Mouse (Mus musculus): ENCODE measurements around the gene Os9.
A peak's percentile ranks its signal among the peaks of the same experiment; 100 is the strongest.

Gene Os9

DNA sequence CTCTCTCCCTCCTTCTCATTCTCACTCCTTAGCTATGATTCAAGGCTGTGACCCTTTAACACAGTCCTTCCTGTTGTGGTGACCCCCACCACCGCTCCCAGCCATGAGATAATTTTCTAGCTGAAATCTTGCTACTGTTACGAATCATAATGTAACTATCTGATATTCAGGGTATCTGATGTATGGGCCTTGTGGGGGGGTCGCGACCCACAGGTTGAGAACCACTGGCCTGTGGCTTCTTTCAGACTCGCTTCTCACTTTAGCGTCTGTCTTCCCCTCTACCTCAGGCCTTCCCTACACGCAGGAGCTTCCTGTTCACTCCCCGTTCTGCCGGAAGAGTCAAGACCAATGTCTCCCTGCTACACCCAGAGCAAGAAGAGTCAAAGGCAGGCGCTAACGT, 2.5 kb downstream of the Os9 start:
- DNase-seq (ENCODE audit: low read depth, low spot score): no peak

DNA sequence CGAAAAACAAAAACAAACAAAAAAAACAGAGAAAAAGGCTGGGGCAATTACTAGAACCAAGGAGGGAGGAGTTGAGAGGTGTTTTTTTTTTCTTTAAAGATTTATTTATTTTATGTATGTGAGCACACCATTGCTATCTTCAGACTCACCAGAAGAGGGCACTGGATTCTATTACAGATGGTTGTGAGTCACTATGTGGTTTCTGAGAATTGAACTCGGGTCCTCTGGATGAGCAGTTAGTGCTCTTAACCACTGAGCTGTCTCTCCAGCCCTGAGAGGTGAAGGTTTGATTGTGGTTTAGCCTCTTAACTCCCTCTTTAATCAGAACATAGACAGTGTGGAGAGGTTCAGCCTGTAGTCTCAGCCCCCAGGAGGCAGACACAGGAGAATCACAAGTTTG, 5.9 kb downstream of the Os9 start:
- DNase-seq (ENCODE audit: low read depth, low spot score): peak; percentile 75

- DNase-seq (ENCODE audit: low read depth, low spot score): no peak
These were observed 6.5 kb downstream of the Os9 start for GRCm38 (mm10) chr10:127114408-127114807.

DNA sequence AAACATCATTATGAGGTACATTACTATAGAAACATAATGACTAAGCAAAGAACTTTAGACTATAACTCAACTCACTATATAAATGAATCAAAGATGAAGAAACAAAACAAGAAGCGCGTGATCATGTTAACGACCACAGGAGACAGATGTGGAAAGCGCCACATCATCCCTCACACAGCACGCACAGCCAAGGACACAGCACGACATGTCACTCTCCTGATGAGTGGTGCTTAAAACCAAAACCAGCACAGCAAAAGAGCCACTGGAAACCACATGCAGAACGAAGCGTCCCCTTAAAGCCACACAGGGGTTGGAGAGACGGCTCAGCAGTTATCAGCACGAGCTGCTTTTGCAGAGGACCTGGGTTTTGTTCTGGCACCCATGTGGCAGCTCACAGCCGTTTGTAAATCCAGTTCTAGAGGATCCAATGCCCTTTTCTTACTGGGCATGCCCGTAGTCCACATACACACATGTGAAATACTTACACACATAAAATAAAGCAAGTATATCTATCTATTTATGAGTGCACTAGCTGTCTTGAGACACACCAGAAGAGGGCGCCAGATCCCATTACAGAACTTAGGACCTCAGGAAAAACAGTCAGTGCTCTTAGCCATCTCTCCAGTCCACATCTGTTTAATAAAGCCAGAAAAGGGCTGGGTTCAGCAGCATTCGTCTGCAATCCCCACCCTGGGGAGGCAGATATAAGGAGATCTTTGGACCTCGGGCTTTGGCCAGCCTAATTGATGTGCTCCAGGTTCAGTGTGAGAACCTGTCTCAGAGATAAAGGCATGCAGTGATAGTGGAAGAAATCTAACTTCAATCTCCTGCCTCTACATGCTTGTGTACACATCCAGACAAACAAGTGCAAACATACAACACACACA, 9.7 kb downstream of the Os9 start:
- DNase-seq (ENCODE audit: low read depth, low spot score): peak; percentile 27

- no peak for DNase-seq (ENCODE audit: low read depth, low spot score)
These were observed 12.7 kb downstream of the Os9 start for GRCm38 (mm10) chr10:127108262-127108583.

DNA sequence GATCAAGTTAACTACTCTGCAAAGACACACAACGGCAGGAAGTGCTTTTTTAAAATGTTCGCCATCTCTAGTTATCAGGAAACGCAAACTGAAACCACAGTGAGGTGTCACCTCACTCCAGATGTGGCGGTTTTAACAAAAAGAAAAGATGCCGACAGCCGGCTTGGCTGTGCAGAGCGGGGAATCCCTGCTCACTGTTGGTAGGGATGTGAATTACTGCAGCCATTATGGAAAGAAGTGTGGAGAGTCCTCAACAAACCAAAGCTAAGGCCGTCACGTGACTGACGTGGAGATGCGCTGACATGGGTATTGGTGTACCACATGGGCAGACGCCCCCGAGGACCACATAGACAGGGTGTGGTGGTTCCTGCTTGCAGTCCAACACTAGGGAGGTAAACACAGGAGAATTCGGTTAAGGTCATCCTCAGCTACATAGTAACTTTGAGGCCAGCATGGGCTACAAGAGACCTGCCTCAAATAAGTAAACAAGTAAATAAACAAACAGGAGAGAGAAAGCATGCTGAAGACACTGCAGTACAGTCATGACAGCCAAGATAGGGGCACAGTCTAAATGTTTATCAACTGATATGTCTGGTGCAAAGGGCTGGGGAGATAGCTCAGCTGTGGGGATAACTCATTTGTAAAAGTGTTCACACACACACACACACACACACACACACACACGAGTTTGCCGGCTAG, 13.2 kb downstream of the Os9 start:
- DNase-seq (ENCODE audit: low read depth, low spot score): no peak

GRCm38 (mm10) chr10:127103631-127104030, 17.3 kb downstream of the Os9 start:
- DNase-seq (ENCODE audit: low read depth, low spot score): no peak

- DNase-seq (ENCODE audit: low read depth, low spot score): no peak
These were observed 19.8 kb downstream of the Os9 start for GRCm38 (mm10) chr10:127101151-127101550.

- no peak for DNase-seq (ENCODE audit: low read depth, low spot score)
These were observed 20.5 kb downstream of the Os9 start for GRCm38 (mm10) chr10:127100414-127100813.

DNA sequence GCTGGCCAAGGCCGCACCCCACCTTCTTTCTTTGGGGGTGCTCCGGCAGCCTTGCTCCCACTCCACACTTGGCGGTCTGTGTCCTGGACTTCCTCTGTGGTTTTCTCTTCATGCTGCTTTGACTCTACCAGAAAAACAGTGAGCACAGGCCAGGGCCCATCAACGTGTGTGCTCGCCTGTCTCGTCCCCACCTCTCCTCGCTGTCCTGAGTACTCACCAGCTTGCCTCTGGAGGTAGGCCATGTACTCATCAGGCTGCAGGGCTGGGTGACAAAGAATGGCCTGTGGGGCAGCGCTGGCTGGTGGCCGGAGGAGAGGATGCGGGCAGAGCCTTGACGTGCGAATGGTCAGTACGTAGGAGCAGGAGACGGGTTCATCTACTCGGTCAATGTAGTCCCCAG, 21.1 kb downstream of the Os9 start:
- no peak for DNase-seq (ENCODE audit: low read depth, low spot score)

DNA sequence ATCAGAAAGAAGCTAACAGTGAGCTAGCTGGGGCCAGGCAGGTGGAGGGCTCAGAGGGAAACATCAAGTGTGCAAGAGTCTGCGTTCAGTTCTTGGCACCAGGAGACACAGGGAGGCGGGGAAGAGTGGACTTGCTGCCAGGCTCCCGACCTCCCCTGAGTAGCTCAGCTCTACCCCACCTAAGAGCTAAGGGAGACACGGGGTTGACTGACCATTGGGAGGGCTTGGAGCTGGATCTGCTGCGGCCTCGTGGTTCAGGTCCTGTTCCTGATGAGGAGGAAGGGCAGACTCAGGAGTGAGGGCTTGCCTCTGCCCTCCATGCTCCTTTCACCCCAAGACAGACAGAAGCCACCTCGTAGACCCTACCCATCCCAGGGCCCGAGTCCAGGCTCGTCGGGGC, 21.7 kb downstream of the Os9 start:
- no peak for DNase-seq (ENCODE audit: low read depth, low spot score)

DNA sequence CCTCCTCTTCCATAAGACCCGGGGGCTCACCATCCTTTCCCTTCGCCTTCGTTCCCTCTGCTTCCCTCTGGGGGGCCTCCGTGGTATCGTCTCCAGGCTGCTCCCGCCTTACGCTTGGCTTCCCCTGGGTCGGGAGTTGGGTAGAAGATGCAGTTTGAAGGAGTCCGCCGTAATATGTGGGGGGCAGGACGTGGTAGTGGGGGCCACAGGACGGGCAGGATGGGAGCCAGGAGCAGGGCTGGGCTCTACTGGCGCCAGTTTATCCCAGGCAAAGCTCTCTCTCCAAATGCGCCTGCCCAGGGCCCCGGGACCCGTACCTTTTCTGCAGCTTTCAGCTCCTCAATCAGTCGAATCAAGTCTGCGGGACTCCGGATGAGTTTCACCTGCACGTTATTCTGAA, 22.4 kb downstream of the Os9 start:
- DNase-seq (ENCODE audit: low read depth, low spot score): no peak

DNA sequence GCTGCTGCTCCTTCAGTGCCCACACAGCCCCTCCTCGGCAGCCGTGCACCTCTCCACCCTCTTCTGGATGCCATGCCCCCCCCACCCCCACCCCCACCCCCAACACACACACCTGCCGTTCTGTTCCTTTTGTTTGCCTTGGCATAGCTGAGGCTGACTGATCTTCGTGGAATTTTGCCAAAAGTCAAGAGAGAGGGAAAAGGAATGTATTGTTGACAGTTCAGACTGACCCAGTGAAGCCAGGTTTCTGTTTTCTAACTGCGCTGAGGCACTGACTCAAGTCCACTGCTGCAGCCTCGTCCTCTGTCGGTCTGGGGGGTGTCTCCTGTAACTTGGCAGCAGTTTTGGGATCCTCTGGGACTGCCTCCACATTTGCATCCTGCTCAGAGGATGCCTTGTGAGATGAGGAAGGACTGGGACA, 26.5 kb downstream of the Os9 start:
- DNase-seq (ENCODE audit: low read depth, low spot score): peak; percentile 71

GRCm38 (mm10) chr10:127092742-127093141, 28.2 kb downstream of the Os9 start:
- DNase-seq (ENCODE audit: low read depth, low spot score): no peak

GRCm38 (mm10) chr10:127091507-127092396, 29.2 kb downstream of the Os9 start:
- DNase-seq (ENCODE audit: low read depth, low spot score): no peak

DNA sequence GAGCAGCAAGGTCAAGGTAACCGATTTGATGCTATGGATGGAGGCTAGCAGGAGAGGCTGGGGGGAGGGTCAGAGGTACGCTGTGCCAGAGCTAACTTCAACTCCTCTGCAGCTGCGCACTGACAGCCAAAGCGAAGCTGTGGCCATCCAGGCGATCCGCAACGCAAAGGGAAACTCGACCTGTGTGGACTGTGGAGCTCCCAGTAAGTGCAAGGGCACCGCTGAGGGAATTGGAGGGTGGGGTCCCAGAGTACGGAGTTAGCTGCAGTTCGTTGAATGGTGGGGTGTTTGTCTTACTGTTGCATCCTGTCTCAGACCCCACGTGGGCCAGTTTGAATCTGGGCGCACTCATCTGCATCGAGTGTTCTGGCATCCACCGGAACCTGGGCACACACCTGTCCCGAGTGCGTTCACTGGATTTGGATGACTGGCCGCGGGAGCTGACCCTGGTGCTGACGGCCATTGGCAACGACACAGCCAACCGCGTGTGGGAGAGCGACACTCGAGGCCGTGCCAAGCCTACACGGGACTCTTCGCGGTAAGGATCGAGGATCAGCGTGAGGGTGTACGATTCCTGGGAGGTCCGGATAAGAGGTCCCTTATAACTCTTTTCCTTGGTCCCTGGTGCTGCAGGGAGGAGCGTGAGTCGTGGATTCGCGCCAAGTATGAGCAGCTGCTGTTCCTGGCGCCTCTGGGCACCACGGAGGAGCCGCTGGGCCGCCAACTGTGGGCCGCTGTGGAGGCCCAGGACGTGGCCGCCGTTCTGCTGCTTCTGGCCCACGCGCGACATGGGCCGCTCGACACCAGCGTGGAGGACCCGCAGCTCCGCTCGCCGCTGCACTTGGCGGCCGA, 30.1 kb downstream of the Os9 start:
- DNase-seq (ENCODE audit: low read depth, low spot score): no peak

GRCm38 (mm10) chr10:127085633-127086032, 35.3 kb downstream of the Os9 start:
- DNase-seq (ENCODE audit: low read depth, low spot score): no peak

GRCm38 (mm10) chr10:127085052-127085451, 35.9 kb downstream of the Os9 start:
- no peak for DNase-seq (ENCODE audit: low read depth, low spot score)

DNA sequence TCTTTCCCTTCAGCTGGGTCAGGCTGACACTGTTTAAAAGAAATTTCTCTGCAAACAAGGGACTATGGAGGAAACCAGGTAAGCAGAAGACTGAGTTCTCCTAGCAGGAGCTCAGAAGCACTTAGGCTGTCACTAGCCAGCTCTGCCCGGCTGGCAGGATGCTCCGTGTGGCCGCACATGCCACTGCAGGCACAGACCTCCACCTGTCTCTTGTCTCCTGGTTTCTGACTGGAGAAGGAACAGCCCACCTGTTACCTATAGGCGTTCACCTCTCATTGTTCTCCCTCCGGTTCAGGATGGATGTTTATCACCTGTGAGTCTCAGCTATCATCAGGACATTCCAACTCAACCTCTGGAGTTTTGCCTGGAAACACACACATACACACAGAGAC, 37.0 kb downstream of the Os9 start:
- DNase-seq (ENCODE audit: low read depth, low spot score): no peak

GRCm38 (mm10) chr10:127083292-127083914, 37.5 kb downstream of the Os9 start:
- no peak for DNase-seq (ENCODE audit: low read depth, low spot score)

All from 3T3-L1 (cell line).